Mouse (Mus musculus) embryonic facial prominence, embryonic 11.5 days (tissue): ENCODE results near the gene Klra17. TPM values are rescaled to one million over a fixed set of nuclear protein-coding genes. Genes with fewer than 3 reads are reported as not detected.
"Not testable (repeated sequence)": the region's sequence is repeated elsewhere in the genome, so short reads cannot be mapped to it uniquely, and the experiment has no call there.

Experiments used
- ATAC-seq: fragments of 200-750 bp; cut with Nextera tagmentation; replicated peaks from 2 replicates; pipeline ENCODE4 v1.8.0; 2017; ENCODE audit warnings: low read depth; ENCODE audit not compliant: insufficient number of reproducible peaks, low FRiP score, low TSS enrichment
- DNase-seq: peaks from one replicate; pipeline ENCODE4 v3.0.0-alpha.2; 2015; ENCODE audit warnings: low spot score
- H3K27ac ChIP-seq: fragments of 300-500 bp; sonication (generic); replicated peaks from 2 replicates; pipeline ENCODE4 v1.5.1; 2014; ENCODE audit warnings: mild to moderate bottlenecking, low read depth, low read length, control low read depth
- H3K27me3 ChIP-seq: fragments of 300-500 bp; sonication (generic); 2 replicates; pipeline ENCODE4 v1.6.1; 2014; ENCODE audit warnings: mild to moderate bottlenecking, low read length, moderate library complexity, mixed read lengths; ENCODE audit not compliant: control insufficient read depth, insufficient read depth
- H3K36me3 ChIP-seq: fragments of 300-500 bp; sonication (generic); replicated peaks from 2 replicates; pipeline ENCODE4 v1.6.1; 2014; ENCODE audit warnings: low read depth, mild to moderate bottlenecking, low read length, moderate library complexity, mixed read lengths; ENCODE audit not compliant: control insufficient read depth, insufficient read depth
- H3K4me1 ChIP-seq: fragments of 300-500 bp; sonication (generic); 2 replicates; pipeline ENCODE4 v1.6.1; 2014; ENCODE audit warnings: low read length, mixed read lengths; ENCODE audit not compliant: control insufficient read depth, insufficient read depth
- H3K4me2 ChIP-seq: fragments of 300-500 bp; sonication (generic); 2 replicates; pipeline ENCODE4 v1.6.1; 2014; ENCODE audit warnings: low read depth, mild to moderate bottlenecking, control low read depth, low read length, moderate library complexity
- H3K4me3 ChIP-seq: fragments of 300-500 bp; sonication (generic); 2 replicates; pipeline ENCODE4 v1.5.1; 2014; ENCODE audit warnings: low read depth, low read length, control low read depth
- H3K9ac ChIP-seq: fragments of 300-500 bp; sonication (generic); replicated peaks from 2 replicates; pipeline ENCODE4 v1.6.1; 2014; ENCODE audit warnings: mild to moderate bottlenecking, control low read depth, low read length
- H3K9me3 ChIP-seq: fragments of 300-500 bp; sonication (generic); replicated peaks from 2 replicates; pipeline ENCODE4 v1.6.1; 2016; ENCODE audit warnings: mild to moderate bottlenecking, low read length, inconsistent platforms, mixed read lengths; ENCODE audit not compliant: control insufficient read depth
- WGBS: fragments of 180-500 bp; shearing (Covaris S2); extraction: QIAGEN DNeasy Blood & Tissue Kit; methylation state at CpG from one replicate; pipeline ENCODE4 v1.1.7; 2014; 5-methylcytosine and 5-hydroxymethylcytosine counted together
- polyA plus RNA-seq: library from polyadenylated mRNA; unstranded; fragments of >200 nt; fragmentation: Nextera tagmentation; extraction: Ambion mirVana; gene quantifications from 2 replicates; pipeline ENCODE4 v1.2.1, GENCODE M21; 2014

Klra17 gene
- polyA plus RNA-seq, 1 experiment from 2014 or later, result not detected

DNA sequence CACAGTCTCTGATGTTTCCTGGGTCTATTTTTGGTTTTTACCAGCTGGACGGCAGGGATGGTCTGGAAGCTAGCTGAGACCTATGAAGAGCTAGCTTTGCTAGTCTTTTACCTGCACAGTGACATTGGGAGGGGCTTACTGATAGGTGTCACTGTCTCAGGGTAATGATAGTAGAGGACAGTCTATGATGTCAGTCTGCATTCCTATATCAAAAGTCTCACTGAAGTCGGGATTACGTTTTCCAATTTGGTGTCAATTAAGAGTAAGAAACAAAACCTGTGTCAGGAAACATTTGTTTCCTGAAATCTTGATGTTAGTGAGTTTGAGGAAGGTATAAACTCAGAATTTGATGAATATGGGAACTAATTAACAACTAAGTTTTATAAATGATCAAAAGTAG is 92.3 kb downstream of the Klra17 start, which contains the start of gene Gm156:
TSS of gene Gm156 (minus strand) at position 101 of the 400 bp plus-strand sequence.
- 95% methylated on average over 3 of the region's 3 CpGs for WGBS
- H3K27ac ChIP-seq, H3K9ac ChIP-seq, H3K9me3 ChIP-seq, DNase-seq, H3K36me3 ChIP-seq, H3K4me3 ChIP-seq, H3K4me2 ChIP-seq, H3K27me3 ChIP-seq, ATAC-seq, H3K4me1 ChIP-seq: not testable (repeated sequence)

Other genes starting within 250 kb of the Klra17 start
- not detected in 2 replicates for gene Klrc3, start 233.3 kb downstream of the Klra17 start, polyA plus RNA-seq
- not detected in 2 replicates for gene Klrc2, start 216.0 kb downstream of the Klra17 start, polyA plus RNA-seq
- gene Klrc1, start 197.7 kb downstream of the Klra17 start, polyA plus RNA-seq, result not detected in 2 replicates
- gene Klri1, start 159.5 kb downstream of the Klra17 start, polyA plus RNA-seq, result not detected in 2 replicates
- not detected in 2 replicates for gene Klri2, start 136.2 kb downstream of the Klra17 start, polyA plus RNA-seq
- not detected in 2 replicates for gene Gm156, start 92.4 kb downstream of the Klra17 start, polyA plus RNA-seq
- gene Gm17631, start 14.0 kb downstream of the Klra17 start, polyA plus RNA-seq, result not detected in 2 replicates
- not detected in 2 replicates for gene Klra5, start 41.0 kb upstream of the Klra17 start, polyA plus RNA-seq
- gene Klra6, start 150.3 kb upstream of the Klra17 start, polyA plus RNA-seq, result not detected in 2 replicates
- gene Klra4, start 190.6 kb upstream of the Klra17 start, polyA plus RNA-seq, result not detected in 2 replicates